Mouse (Mus musculus) CH12.LX (cell line): ENCODE measurements at regions not wholly inside any gene's neighbourhood (a gene's known extent, or its start where the extent isn't known, plus 50 kb on each side); places are given as distances from the start of the nearest gene placed in this dataset.

Experiments
- DNase-seq: peaks from one replicate; pipeline ENCODE4 v3.0.0-alpha.2; 2013; ENCODE audit errors: extremely low read depth
- H3K27ac ChIP-seq: 2 replicates; pipeline ENCODE4 v1.5.1; 2012; ENCODE audit warnings: low read depth, mild to moderate bottlenecking, control low read depth, moderate library complexity; ENCODE audit not compliant: insufficient read depth
- H3K27me3 ChIP-seq: replicated peaks from 2 replicates; pipeline ENCODE3; 2012; ENCODE audit warnings: inconsistent platforms
- H3K36me3 ChIP-seq, 2 experiments: replicated peaks in 1 of 2; 2 replicates each; pipeline versions ENCODE3 to v1.6.1; 2012; ENCODE audit warnings: inconsistent platforms in 1 of 2, low read length in 1 of 2, mild to moderate bottlenecking in 1 of 2, mixed read lengths in 1 of 2, moderate library complexity in 1 of 2; ENCODE audit not compliant: control insufficient read depth in 1 of 2, insufficient read depth in 1 of 2
- H3K4me1 ChIP-seq, 2 experiments: 2 replicates each; pipeline ENCODE4 v1.6.1; 2012; ENCODE audit warnings: inconsistent platforms in 1 of 2, moderate library complexity in 1 of 2; ENCODE audit not compliant: insufficient read depth in 2 of 2, control insufficient read depth in 1 of 2
- H3K4me2 ChIP-seq: 2 replicates; pipeline ENCODE4 v1.6.1; 2012; ENCODE audit warnings: low read depth, mild to moderate bottlenecking, control low read depth; ENCODE audit not compliant: poor library complexity, insufficient read depth, severe bottlenecking
- H3K4me3 ChIP-seq, 3 experiments: fragments of 150-350 bp in 1 of 3; sonication (generic) in 1 of 3; replicated peaks in 1 of 3; 2 replicates each; pipeline versions ENCODE3 to v1.5.1; 2011 to 2012; ENCODE audit warnings: low read depth in 2 of 3, low read length in 2 of 3, mild to moderate bottlenecking in 2 of 3, moderate library complexity in 2 of 3, control low read depth in 1 of 3, improper control_type of control experiment in 1 of 3, inconsistent platforms in 1 of 3, mixed read lengths in 1 of 3; ENCODE audit not compliant: poor library complexity in 1 of 3
- H3K79me2 ChIP-seq: replicated peaks from 2 replicates; pipeline ENCODE4 v1.6.1; 2012; ENCODE audit warnings: mild to moderate bottlenecking, moderate library complexity; ENCODE audit not compliant: control insufficient read depth, poor library complexity, insufficient read depth, severe bottlenecking; ENCODE audit errors: extremely low read depth
- H3K9ac ChIP-seq: 2 replicates; pipeline ENCODE4 v1.6.1; 2012; ENCODE audit warnings: low read depth, mild to moderate bottlenecking, control low read depth, moderate library complexity; ENCODE audit not compliant: insufficient read depth
- H3K9me3 ChIP-seq: replicated peaks from 2 replicates; pipeline ENCODE3; 2012; ENCODE audit warnings: low read length, inconsistent platforms, mixed read lengths
- BHLHE40 ChIP-seq: IDR thresholded peaks from 2 replicates; pipeline ENCODE4 v1.6.1; 2011; ENCODE audit warnings: mild to moderate bottlenecking, low read depth, low read length, improper control_type of control experiment
- CTCF ChIP-seq, 2 experiments: IDR thresholded peaks in 1 of 2; conservative IDR thresholded peaks in 1 of 2; 2 replicates each; pipeline ENCODE4 v1.5.1; 2011 to 2012; ENCODE audit warnings: low read depth in 2 of 2, low read length in 2 of 2, improper control_type of control experiment in 1 of 2, inconsistent platforms in 1 of 2, mild to moderate bottlenecking in 1 of 2, moderate library complexity in 1 of 2
- ELF1 ChIP-seq: IDR thresholded peaks from 2 replicates; pipeline ENCODE4 v1.6.1; 2014; ENCODE audit warnings: low read depth, mild to moderate bottlenecking, inconsistent platforms, low read length, improper control_type of control experiment
- EP300 ChIP-seq: IDR thresholded peaks from 2 replicates; pipeline ENCODE4 v1.6.1; 2011; ENCODE audit warnings: low read length, improper control_type of control experiment
- ETS1 ChIP-seq: conservative IDR thresholded peaks from 2 replicates; pipeline ENCODE4 v1.6.1; 2012; ENCODE audit warnings: low read depth, mild to moderate bottlenecking, inconsistent platforms, low read length, improper control_type of control experiment, moderate library complexity
- GABPA ChIP-seq: IDR thresholded peaks from 2 replicates; pipeline ENCODE4 v1.6.1; 2012; ENCODE audit warnings: low read depth, low read length, improper control_type of control experiment, inconsistent platforms; ENCODE audit not compliant: insufficient replicate concordance
- HCFC1 ChIP-seq: IDR thresholded peaks from 2 replicates; pipeline ENCODE4 v1.6.1; 2012; ENCODE audit warnings: low read depth, mild to moderate bottlenecking, inconsistent platforms, low read length, improper control_type of control experiment
- MAX ChIP-seq: IDR thresholded peaks from 2 replicates; pipeline ENCODE4 v1.6.1; 2011; ENCODE audit warnings: low read length, improper control_type of control experiment
- MAZ ChIP-seq: IDR thresholded peaks from 2 replicates; pipeline ENCODE4 v1.6.1; 2012; ENCODE audit warnings: low read depth, mild to moderate bottlenecking, inconsistent platforms, low read length, improper control_type of control experiment, moderate library complexity
- NRF1 ChIP-seq: IDR thresholded peaks from 2 replicates; pipeline ENCODE4 v1.6.1; 2014; ENCODE audit warnings: low read depth, mild to moderate bottlenecking, inconsistent platforms, low read length, improper control_type of control experiment, moderate library complexity
- RAD21 ChIP-seq: IDR thresholded peaks from 2 replicates; pipeline ENCODE4 v1.6.1; 2011; ENCODE audit warnings: low read depth, mild to moderate bottlenecking, low read length, improper control_type of control experiment, moderate library complexity
- SIN3A ChIP-seq: IDR thresholded peaks from 2 replicates; pipeline ENCODE4 v1.6.1; 2012; ENCODE audit warnings: low read length, improper control_type of control experiment, inconsistent platforms
- USF1 ChIP-seq: IDR thresholded peaks from 2 replicates; pipeline ENCODE4 v1.6.1; 2014; ENCODE audit warnings: low read depth, mild to moderate bottlenecking, inconsistent platforms, low read length, improper control_type of control experiment
- USF2 ChIP-seq: conservative IDR thresholded peaks from 2 replicates; pipeline ENCODE4 v1.6.1; 2011; ENCODE audit warnings: low read depth, low read length, improper control_type of control experiment
- ZMIZ1 ChIP-seq: IDR thresholded peaks from 2 replicates; pipeline ENCODE4 v1.6.1; 2012; ENCODE audit warnings: low read depth, mild to moderate bottlenecking, inconsistent platforms, low read length, improper control_type of control experiment
- ZNF384 ChIP-seq: IDR thresholded peaks from 2 replicates; pipeline ENCODE4 v1.6.1; 2012; ENCODE audit warnings: low read depth, low read length, improper control_type of control experiment, inconsistent platforms
- dilution Hi-C: fragments of 300-500 bp; cut with MboI; formaldehyde crosslinking; loops from 2 replicates; pipeline ENCODE4 v1.14.3; 2020; ENCODE audit warnings: low sequenced_read_pairs; ENCODE audit not compliant: extremely low pct_unique_long_range_greater_than_20kb, extremely low pct_ligation_motif_present
- in situ Hi-C: fragments of 300-500 bp; cut with MboI; formaldehyde crosslinking; loops from 3 replicates; pipeline ENCODE4 v1.14.3; 2019; ENCODE audit warnings: low sequenced_read_pairs, low pct_ligation_motif_present, low pct_unique_long_range_greater_than_20kb, mixed read lengths

GRCm38 (mm10) chr9:62197486-62197885, 75.0 kb upstream of the Glce start:
- H3K79me2 ChIP-seq, result no peaks in the 10 kb centered on the region
- TF ChIP-seq GABPA (no peak), SIN3A (no peak), HCFC1 (no peak), ETS1 (no peak), NRF1 (no peak), ZMIZ1 (no peak), MAX (no peak), ELF1 (no peak), BHLHE40 (no peak), USF1 (no peak), ZNF384 (no peak), EP300 (no peak), CTCF (conservative IDR thresholded peaks at IDR 0.05 in 1 of 2, IDR thresholded peaks at IDR 0.05 in 1 of 2; ENCODE audit: low read depth in 2 of 2, low read length in 2 of 2) (no peak), MAZ (no peak)
- H3K4me2 ChIP-seq, result no peak overlapping the region
- H3K4me1 ChIP-seq, result peaks cover 6 to 31% of the 10 kb centered on the region in 2 experiments; a peak in 3 of 4 replicates
- no peak for DNase-seq
- H3K4me3 ChIP-seq, result no peak overlapping the region
- H3K27ac ChIP-seq, result no peak overlapping the region
- in situ Hi-C loops (no loop called here), dilution Hi-C loops (no loop called here)
- no peaks in the 10 kb centered on the region for H3K36me3 ChIP-seq
- no peaks in the 10 kb centered on the region for H3K9me3 ChIP-seq
- no peaks in the 10 kb centered on the region for H3K27me3 ChIP-seq
- H3K9ac ChIP-seq, result no peak overlapping the region

GRCm38 (mm10) chr9:62192424-62192892, 70.0 kb upstream of the Glce start:
- Histone ChIP-seq H3K4me3 (no peak overlapping the region), H3K27ac (no peak overlapping the region), H3K9me3 (no peaks in the 10 kb centered on the region), H3K79me2 (no peaks in the 10 kb centered on the region), H3K4me1 (peaks cover under 1 to 15% of the 10 kb centered on the region in 2 experiments; a peak in 3 of 4 replicates), H3K36me3 (no peaks in the 10 kb centered on the region), H3K9ac (no peak overlapping the region), H3K4me2 (no peak overlapping the region), H3K27me3 (no peaks in the 10 kb centered on the region)
- in situ Hi-C loops (no loop called here), dilution Hi-C loops (no loop called here)
- no peak for TF ChIP-seq RAD21
- DNase-seq, result no peak

GRCm38 (mm10) chr9:62190474-62190873, 68.0 kb upstream of the Glce start:
- no peak overlapping the region for H3K27ac ChIP-seq
- no peak for DNase-seq
- H3K36me3 ChIP-seq, result no peaks in the 10 kb centered on the region
- H3K9ac ChIP-seq, result no peak overlapping the region
- no peaks in the 10 kb centered on the region for H3K9me3 ChIP-seq
- peaks cover 0 to 12% of the 10 kb centered on the region in 2 experiments; a peak in 2 of 4 replicates for H3K4me1 ChIP-seq
- H3K79me2 ChIP-seq, result no peaks in the 10 kb centered on the region
- no peak overlapping the region for H3K4me3 ChIP-seq
- dilution Hi-C loops (no loop called here), in situ Hi-C loops (no loop called here)
- TF ChIP-seq GABPA (no peak), USF2 (no peak)
- no peaks in the 10 kb centered on the region for H3K27me3 ChIP-seq
- H3K4me2 ChIP-seq, result no peak overlapping the region
